Mouse (Mus musculus) embryonic facial prominence, embryonic 10.5 days (tissue): ENCODE results near the gene Ddb1. TPM values are rescaled to one million over a fixed set of nuclear protein-coding genes. Genes with fewer than 3 reads are reported as not detected.

Experiments used
- DNase-seq: peaks from one replicate; pipeline ENCODE4 v3.0.0-alpha.2; 2017; ENCODE audit warnings: low spot score
- H3K27ac ChIP-seq: fragments of 300-500 bp; sonication (generic); replicated peaks from 2 replicates; pipeline ENCODE4 v1.5.1; 2016; ENCODE audit warnings: mild to moderate bottlenecking
- H3K27me3 ChIP-seq: fragments of 300-500 bp; sonication (generic); replicated peaks from 2 replicates; pipeline ENCODE4 v1.6.1; 2016; ENCODE audit warnings: low read depth, mild to moderate bottlenecking; ENCODE audit not compliant: poor library complexity, severe bottlenecking
- H3K36me3 ChIP-seq: fragments of 300-500 bp; sonication (generic); replicated peaks from 2 replicates; pipeline ENCODE4 v1.6.1; 2016; ENCODE audit warnings: mild to moderate bottlenecking, moderate library complexity
- H3K4me1 ChIP-seq: fragments of 300-500 bp; sonication (generic); 2 replicates; pipeline ENCODE4 v1.6.1; 2016
- H3K4me3 ChIP-seq: fragments of 300-500 bp; sonication (generic); 2 replicates; pipeline ENCODE4 v1.5.1; 2016; ENCODE audit warnings: mild to moderate bottlenecking, moderate library complexity
- H3K9me3 ChIP-seq: fragments of 300-500 bp; sonication (generic); 2 replicates; pipeline ENCODE4 v1.6.1; 2016; ENCODE audit warnings: mild to moderate bottlenecking
- WGBS: fragments of 180-500 bp; shearing (Covaris S2); methylation state at CpG from one replicate; pipeline ENCODE4 v1.1.7; 2016; 5-methylcytosine and 5-hydroxymethylcytosine counted together
- polyA plus RNA-seq: library from polyadenylated mRNA; unstranded; fragments of >200 nt; fragmentation: Nextera tagmentation; extraction: Ambion mirVana; gene quantifications from 2 replicates; pipeline ENCODE4 v1.2.1, GENCODE M21; 2016

Ddb1 gene
- polyA plus RNA-seq, 1 experiment from 2014 or later = 483 TPM

GRCm38 (mm10) chr19:10576690-10577561 is 28.2 kb upstream of the Ddb1 start, which contains the start of the genes Cyb561a3 and Tmem138:
TSS of gene Cyb561a3 (plus strand) at chr19:10577172.
TSS of gene Tmem138 (minus strand) at chr19:10577362.
- Histone ChIP-seq H3K27ac (peak within 1 kb of the TSS; percentile 90), H3K4me3 (peak within 1 kb of the TSS; percentile 79), H3K9me3 (no peaks in the 10 kb centered on the region), H3K36me3 (peaks cover 34% of the 10 kb centered on the region), H3K27me3 (no peaks in the 10 kb centered on the region), H3K4me1 (peaks cover 21% of the 10 kb centered on the region)
- DNase-seq = peak; percentile 92
- under 1% methylated on average over 44 of the region's 44 CpGs for WGBS

DNA sequence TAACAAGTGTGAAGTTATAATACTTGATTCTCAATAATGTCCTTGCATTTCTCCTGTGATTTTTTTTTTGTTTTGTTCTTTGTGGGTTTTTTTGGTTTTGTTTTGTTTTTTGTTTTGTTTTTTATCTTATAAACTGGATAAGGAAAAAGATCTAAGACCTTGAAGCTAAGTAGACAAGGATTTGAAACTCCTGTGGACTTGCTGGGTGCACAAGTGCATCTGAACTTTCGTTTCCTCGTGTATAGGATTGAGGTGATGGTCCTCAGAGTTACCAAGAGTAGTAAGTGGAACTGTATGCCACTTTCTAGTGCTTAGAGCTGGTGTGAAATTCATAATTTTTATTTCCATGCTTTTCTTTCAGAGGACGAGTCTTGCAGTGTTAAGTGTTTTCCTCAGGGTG is 25.0 kb upstream of the Ddb1 start:
- Histone ChIP-seq H3K9me3 (no peaks in the 10 kb centered on the region), H3K36me3 (peaks cover 6% of the 10 kb centered on the region), H3K27me3 (no peaks in the 10 kb centered on the region), H3K27ac (no peak overlapping the region), H3K4me3 (no peak overlapping the region), H3K4me1 (peaks cover 21% of the 10 kb centered on the region)
- no peak for DNase-seq
- 84% methylated on average over 3 of the region's 3 CpGs for WGBS

DNA sequence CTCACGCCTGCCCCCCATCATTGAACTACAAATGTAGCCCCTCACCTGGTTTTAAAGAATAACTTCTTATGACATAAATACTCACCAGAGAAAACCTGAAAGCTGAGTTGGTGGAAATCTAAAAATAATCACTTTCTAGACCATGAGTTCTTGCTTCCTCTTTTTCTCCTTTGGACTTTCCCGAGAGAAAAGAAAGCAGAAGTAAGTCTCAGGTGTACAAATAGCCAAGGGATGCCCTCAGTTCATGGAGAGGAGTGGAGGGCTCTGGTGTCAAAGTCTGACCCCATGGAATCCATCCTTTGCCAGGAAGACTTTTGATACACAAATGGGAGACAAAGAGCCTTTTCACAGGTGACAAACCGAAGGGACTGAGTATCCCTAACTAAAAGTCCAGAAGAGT is 24.4 kb upstream of the Ddb1 start:
- WGBS = 81% methylated on average over 3 of the region's 3 CpGs

GRCm38 (mm10) chr19:10581984-10582383 is 23.1 kb upstream of the Ddb1 start:
- no peak for DNase-seq
- Histone ChIP-seq H3K4me3 (no peak overlapping the region), H3K27ac (no peak overlapping the region), H3K4me1 (peaks cover 14% of the 10 kb centered on the region), H3K27me3 (no peaks in the 10 kb centered on the region), H3K9me3 (no peaks in the 10 kb centered on the region), H3K36me3 (peaks cover 4% of the 10 kb centered on the region; the same call in 1 of the 2 replicates)
- WGBS = 83% methylated on average over 6 of the region's 6 CpGs

More for the DNA sequence above, 24.4 kb upstream of the Ddb1 start:
- Histone ChIP-seq H3K4me3 (no peak overlapping the region), H3K9me3 (no peaks in the 10 kb centered on the region), H3K4me1 (peaks cover 21% of the 10 kb centered on the region), H3K27me3 (no peaks in the 10 kb centered on the region), H3K36me3 (peaks cover 4% of the 10 kb centered on the region; the same call in 1 of the 2 replicates), H3K27ac (no peak overlapping the region)
- no peak for DNase-seq

DNA sequence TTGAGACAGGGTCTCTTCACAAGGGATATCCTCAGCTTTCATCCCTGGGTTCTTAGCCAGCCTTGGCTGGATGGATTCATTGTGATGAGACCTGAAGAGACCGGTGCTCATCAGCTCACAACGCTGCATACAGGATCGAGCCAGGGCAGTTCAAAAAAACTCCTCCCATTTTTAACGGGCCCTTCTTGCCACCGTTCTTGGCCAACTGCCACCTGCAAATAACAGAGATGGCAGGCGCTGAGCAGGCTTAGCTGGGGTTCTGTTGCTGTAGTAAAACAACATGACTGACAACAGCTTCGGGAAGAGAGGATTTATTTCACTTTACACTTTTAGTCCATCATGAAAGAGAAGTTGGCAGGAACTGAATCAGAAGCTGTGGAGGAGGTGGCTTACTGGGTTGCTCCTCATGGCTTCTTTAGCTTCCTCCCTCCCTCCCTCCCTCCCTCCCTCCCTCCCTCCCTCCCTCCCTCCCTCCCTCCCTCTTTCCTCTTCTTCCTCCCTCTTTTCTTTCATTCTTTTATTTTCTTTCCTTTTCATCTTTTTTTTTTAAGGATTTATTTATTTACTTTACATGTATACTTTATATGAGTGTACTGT is 21.5 kb upstream of the Ddb1 start:
- DNase-seq = no peak
- Histone ChIP-seq H3K36me3 (peaks cover 7% of the 10 kb centered on the region; the same call in 1 of the 2 replicates), H3K4me3 (no peak overlapping the region), H3K27ac (no peak overlapping the region), H3K9me3 (no peaks in the 10 kb centered on the region), H3K4me1 (peaks cover 4% of the 10 kb centered on the region; the same call in 1 of the 2 replicates), H3K27me3 (no peaks in the 10 kb centered on the region)
- WGBS = 88% methylated on average over 7 of the region's 7 CpGs

DNA sequence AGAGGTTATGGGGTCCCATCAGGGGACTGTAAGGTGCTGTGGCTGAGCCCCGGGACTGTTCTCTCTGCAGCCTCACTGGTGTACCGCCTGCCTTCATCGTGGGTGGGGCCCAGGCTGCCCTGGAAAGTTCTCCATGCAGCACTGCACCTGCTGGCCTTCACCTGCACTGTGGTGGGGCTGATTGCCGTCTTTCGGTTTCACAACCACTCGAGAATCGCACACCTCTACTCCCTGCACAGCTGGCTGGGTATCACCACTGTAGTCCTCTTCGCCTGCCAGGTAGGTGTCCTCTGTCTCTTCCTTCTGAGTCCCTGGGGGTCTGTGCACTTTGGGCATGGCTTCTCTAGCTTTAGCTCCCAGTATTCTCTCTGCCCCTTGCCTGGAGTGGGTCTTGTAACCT is 20.0 kb upstream of the Ddb1 start:
- 84% methylated on average over 8 of the region's 8 CpGs for WGBS
- DNase-seq = no peak
- Histone ChIP-seq H3K9me3 (no peaks in the 10 kb centered on the region), H3K27me3 (no peaks in the 10 kb centered on the region), H3K27ac (no peak overlapping the region), H3K4me3 (no peak overlapping the region), H3K36me3 (peaks cover 12% of the 10 kb centered on the region; the same call in 1 of the 2 replicates), H3K4me1 (peaks cover 13% of the 10 kb centered on the region)

GRCm38 (mm10) chr19:10587231-10587630 is 17.9 kb upstream of the Ddb1 start:
- peaks cover 20% of the 10 kb centered on the region for H3K36me3 ChIP-seq
- no peak overlapping the region for H3K4me3 ChIP-seq
- no peaks in the 10 kb centered on the region for H3K27me3 ChIP-seq
- H3K4me1 ChIP-seq = peaks cover 13% of the 10 kb centered on the region
- no peak for DNase-seq
- no peaks in the 10 kb centered on the region for H3K9me3 ChIP-seq
- no peak overlapping the region for H3K27ac ChIP-seq
- 82% methylated on average over 8 of the region's 8 CpGs for WGBS

GRCm38 (mm10) chr19:10589127-10589857 is 15.8 kb upstream of the Ddb1 start:
- 67% methylated on average over 5 of the region's 5 CpGs for WGBS
- H3K27ac ChIP-seq = peak overlapping the region; percentile 75

DNA sequence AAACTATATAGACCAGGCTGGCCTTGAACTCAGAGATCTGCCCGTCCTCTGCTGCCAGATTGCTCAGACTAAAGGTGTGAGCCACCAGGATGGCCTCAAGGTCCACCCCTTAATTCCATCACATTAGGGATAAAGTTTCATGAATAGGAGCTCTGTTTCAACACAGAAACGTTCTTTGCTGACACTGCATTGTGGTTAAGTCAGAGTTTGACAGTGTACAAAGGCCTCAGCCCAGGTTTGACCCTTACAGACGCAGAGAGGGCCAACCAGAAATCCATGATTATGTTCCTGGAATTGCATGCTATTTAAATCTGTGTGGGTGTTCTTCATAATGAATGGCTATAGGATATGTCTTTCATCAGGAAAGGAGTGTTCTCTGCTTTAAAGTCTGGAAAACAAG is 14.8 kb upstream of the Ddb1 start:
- H3K36me3 ChIP-seq = peaks cover 48% of the 10 kb centered on the region
- no peak overlapping the region for H3K27ac ChIP-seq
- H3K9me3 ChIP-seq = no peaks in the 10 kb centered on the region
- H3K27me3 ChIP-seq = no peaks in the 10 kb centered on the region
- peaks cover 13% of the 10 kb centered on the region for H3K4me1 ChIP-seq
- WGBS = 65% methylated on average over 3 of the region's 3 CpGs
- no peak overlapping the region for H3K4me3 ChIP-seq
- no peak for DNase-seq

More at GRCm38 (mm10) chr19:10589127-10589857, 15.8 kb upstream of the Ddb1 start:
- Histone ChIP-seq H3K4me3 (0 out of 2 replicates have a peak overlapping the region, but pooled peaks have one; percentile 5), H3K27me3 (no peaks in the 10 kb centered on the region), H3K9me3 (no peaks in the 10 kb centered on the region), H3K36me3 (peaks cover 38% of the 10 kb centered on the region), H3K4me1 (peaks cover 13% of the 10 kb centered on the region)
- no peak for DNase-seq

DNA sequence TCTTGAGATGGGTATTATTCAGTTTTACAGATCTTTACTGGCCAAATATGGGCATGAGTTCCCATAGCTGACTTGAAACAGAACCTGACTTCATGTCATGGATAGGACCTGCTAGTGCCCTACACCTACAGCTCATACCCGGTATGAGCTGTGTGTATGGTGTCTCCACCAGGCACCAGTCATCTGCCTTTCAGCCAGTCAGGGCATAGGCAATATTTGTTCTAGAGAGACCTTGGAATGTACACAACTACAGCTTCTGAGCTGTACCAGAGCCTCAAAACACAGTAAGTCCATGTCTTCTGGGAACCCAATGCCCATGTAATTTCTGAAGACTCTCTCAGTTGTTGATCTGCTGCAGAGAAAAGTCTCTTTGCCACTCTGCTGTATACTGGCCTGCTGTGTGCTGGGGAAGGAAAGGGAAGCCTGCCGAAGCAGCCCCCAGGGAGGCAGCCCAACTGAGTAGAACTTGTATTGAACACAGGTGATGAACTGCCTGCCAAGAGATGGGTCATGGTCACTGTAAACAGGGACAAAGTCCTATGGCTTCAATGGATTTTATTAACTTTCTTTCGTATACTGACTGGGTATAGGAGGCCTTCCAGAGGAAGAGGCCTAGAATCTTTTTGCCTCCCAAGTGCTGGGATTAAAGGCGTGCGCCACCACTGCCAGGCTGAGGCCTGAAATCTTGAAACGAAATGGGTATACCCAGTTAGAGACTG is 13.3 kb upstream of the Ddb1 start:
- H3K36me3 ChIP-seq = peaks cover 63% of the 10 kb centered on the region
- no peak overlapping the region for H3K4me3 ChIP-seq
- no peaks in the 10 kb centered on the region for H3K27me3 ChIP-seq
- peaks cover 13% of the 10 kb centered on the region for H3K4me1 ChIP-seq
- H3K27ac ChIP-seq = no peak overlapping the region
- no peaks in the 10 kb centered on the region for H3K9me3 ChIP-seq
- 93% methylated on average over 6 of the region's 6 CpGs for WGBS
- DNase-seq = no peak

DNA sequence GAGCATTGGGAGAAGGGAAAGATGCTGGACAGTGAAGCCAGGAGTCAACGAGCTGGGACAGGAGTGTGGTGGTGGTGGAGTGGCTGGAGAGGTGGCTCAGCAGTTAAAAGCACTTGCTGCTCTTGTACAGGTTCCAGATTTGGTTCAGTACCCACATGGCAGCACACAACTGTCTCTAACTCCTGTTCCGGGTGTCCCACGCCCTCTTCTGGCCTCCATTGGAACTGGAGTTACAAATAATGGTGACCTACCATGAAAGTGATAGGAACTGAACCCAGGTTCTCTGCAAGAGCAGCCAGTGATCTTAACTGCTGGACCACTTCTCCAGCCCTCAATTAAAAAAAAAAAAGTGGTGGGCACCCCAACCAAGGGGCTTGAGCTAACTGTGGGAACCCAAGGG is 6.9 kb upstream of the Ddb1 start:
- 36% methylated on average over 3 of the region's 3 CpGs for WGBS
- DNase-seq = no peak
- peaks cover 10% of the 10 kb centered on the region for H3K4me1 ChIP-seq
- H3K36me3 ChIP-seq = peaks cover 73% of the 10 kb centered on the region
- H3K27me3 ChIP-seq = no peaks in the 10 kb centered on the region
- no peaks in the 10 kb centered on the region for H3K9me3 ChIP-seq
- H3K27ac ChIP-seq = no peak overlapping the region
- H3K4me3 ChIP-seq = no peak overlapping the region

GRCm38 (mm10) chr19:10599648-10600047 is 5.5 kb upstream of the Ddb1 start:
- Histone ChIP-seq H3K4me1 (peaks cover 25% of the 10 kb centered on the region), H3K4me3 (no peak overlapping the region), H3K27me3 (no peaks in the 10 kb centered on the region), H3K27ac (no peak overlapping the region), H3K9me3 (no peaks in the 10 kb centered on the region), H3K36me3 (peaks cover 58% of the 10 kb centered on the region)
- no peak for DNase-seq
- 96% methylated on average over 2 of the region's 2 CpGs for WGBS
